In genomic region chr2:109539519-109539918, GRCm38 (mm10) we compare ENCODE assay signal across 23 mouse cellular contexts.
DNase-seq lines count a peak whose midpoint lies in the region; ATAC-seq and TF ChIP-seq lines count a peak whose summit lies in the region.
"Had no signal": no experiment of that assay in that cellular context is flagged by ENCODE, and none has a peak within 500 bp of the region (broad histone marks: within the 10 kb centered on the region; RNA-seq: fewer than 3 reads in every experiment).

No protein-coding gene starts in this region.

- H3K36me3 ChIP-seq in kidney, postnatal 0 days (ENCODE audit: insufficient read depth, low read length), result no peaks in the 10 kb centered on the region
- H3K36me3 ChIP-seq in midbrain, postnatal 0 days (ENCODE audit: insufficient read depth, low read length), result no peaks in the 10 kb centered on the region
- no peaks in the 10 kb centered on the region for H3K36me3 ChIP-seq in midbrain, embryonic 15.5 days (replicated peaks)
- H3K36me3 ChIP-seq: embryonic facial prominence, embryonic 15.5 days; forebrain, embryonic 15.5 days; heart, embryonic 15.5 days; hindbrain, embryonic 13.5 days; liver, embryonic 15.5 days; midbrain, embryonic 10.5 days; neural tube, embryonic 15.5 days had no signal

- no peak overlapping the region for H3K4me3 ChIP-seq in kidney, postnatal 0 days (replicated peaks; ENCODE audit: low read depth, low read length)
- H3K4me3 ChIP-seq in midbrain, postnatal 0 days (ENCODE audit: low read depth, low read length), result no peak overlapping the region
- H3K4me3 ChIP-seq in midbrain, embryonic 15.5 days, result no peak overlapping the region
- H3K4me3 ChIP-seq: embryonic facial prominence, embryonic 15.5 days; forebrain, embryonic 15.5 days; heart, adult 2 months; heart, embryonic 15.5 days; hindbrain, embryonic 13.5 days; liver, embryonic 15.5 days; midbrain, embryonic 10.5 days; neural tube, embryonic 15.5 days had no signal

- peak; percentile 19; the same call in 1 of the 2 replicates for TF ChIP-seq CTCF in kidney, postnatal 0 days (IDR thresholded peaks at IDR 0.05; ENCODE audit: low read depth)
- peak; percentile 11; the same call in 1 of the 2 replicates for TF ChIP-seq CTCF in midbrain, postnatal 0 days (IDR thresholded peaks at IDR 0.05)

- H3K9me3 ChIP-seq in kidney, postnatal 0 days (replicated peaks; ENCODE audit: low read length), result no peaks in the 10 kb centered on the region
- no peaks in the 10 kb centered on the region for H3K9me3 ChIP-seq in midbrain, postnatal 0 days (ENCODE audit: low read length)
- no peaks in the 10 kb centered on the region for H3K9me3 ChIP-seq in midbrain, embryonic 15.5 days
- H3K9me3 ChIP-seq: embryonic facial prominence, embryonic 15.5 days; forebrain, embryonic 15.5 days; heart, embryonic 15.5 days; hindbrain, embryonic 13.5 days; liver, embryonic 15.5 days; midbrain, embryonic 10.5 days; neural tube, embryonic 15.5 days had no signal

- DNase-seq in kidney, postnatal 0 days (ENCODE audit: low spot score), result no peak
- DNase-seq in kidney, adult 11 months, result no peak
- DNase-seq in midbrain, postnatal 0 days (ENCODE audit: low spot score), result no peak
- peak; percentile 30 for DNase-seq in forelimb bud, embryonic 11.5 days (ENCODE audit: low read depth, low spot score)
- DNase-seq in right cerebral cortex, postnatal 4 days, result no peak
- DNase-seq in testis, postnatal 14 days (ENCODE audit: low spot score), result no peak
- DNase-seq: adrenal gland, postnatal 25 days; cerebellum, adult 9-11 months; gastrocnemius, postnatal 25 days; heart, adult 2 months; heart, postnatal 36 days; kidney, adult 2 months; kidney, postnatal 10 days had no signal

- WGBS in kidney, postnatal 0 days, result 79% methylated on average over 1 of the region's 1 CpGs
- WGBS in midbrain, postnatal 0 days, result 81% methylated on average over 1 of the region's 1 CpGs
- WGBS in midbrain, embryonic 15.5 days, result 70% methylated on average over 1 of the region's 1 CpGs

- no peaks in the 10 kb centered on the region for H3K27me3 ChIP-seq in kidney, postnatal 0 days (ENCODE audit: insufficient read depth, low read length)
- H3K27me3 ChIP-seq in midbrain, postnatal 0 days (ENCODE audit: insufficient read depth, low read length), result no peaks in the 10 kb centered on the region
- H3K27me3 ChIP-seq in midbrain, embryonic 15.5 days (replicated peaks), result no peaks in the 10 kb centered on the region
- H3K27me3 ChIP-seq: embryonic facial prominence, embryonic 15.5 days; forebrain, embryonic 15.5 days; heart, embryonic 15.5 days; hindbrain, embryonic 13.5 days; liver, embryonic 15.5 days; neural tube, embryonic 15.5 days had no signal

- H3K4me1 ChIP-seq in kidney, postnatal 0 days (replicated peaks; ENCODE audit: insufficient read depth, low read length), result no peaks in the 10 kb centered on the region
- no peaks in the 10 kb centered on the region for H3K4me1 ChIP-seq in midbrain, postnatal 0 days (ENCODE audit: insufficient read depth, low read length)
- no peaks in the 10 kb centered on the region for H3K4me1 ChIP-seq in midbrain, embryonic 15.5 days
- H3K4me1 ChIP-seq: embryonic facial prominence, embryonic 15.5 days; forebrain, embryonic 15.5 days; heart, embryonic 15.5 days; hindbrain, embryonic 13.5 days; liver, embryonic 15.5 days; midbrain, embryonic 10.5 days; neural tube, embryonic 15.5 days had no signal

- no peak overlapping the region for H3K4me2 ChIP-seq in kidney, postnatal 0 days (ENCODE audit: low read length)
- no peak overlapping the region for H3K4me2 ChIP-seq in midbrain, postnatal 0 days (ENCODE audit: low read depth, low read length, poor library complexity, severe bottlenecking)
- H3K4me2 ChIP-seq in midbrain, embryonic 15.5 days, result no peak overlapping the region
- H3K4me2 ChIP-seq: embryonic facial prominence, embryonic 15.5 days; forebrain, embryonic 15.5 days; heart, embryonic 15.5 days; hindbrain, embryonic 13.5 days; liver, embryonic 15.5 days; neural tube, embryonic 15.5 days had no signal

- H3K9ac ChIP-seq in kidney, postnatal 0 days (ENCODE audit: low read depth, low read length), result no peak overlapping the region
- no peak overlapping the region for H3K9ac ChIP-seq in midbrain, postnatal 0 days (replicated peaks; ENCODE audit: low read length, poor library complexity, severe bottlenecking)
- H3K9ac ChIP-seq in midbrain, embryonic 15.5 days, result no peak overlapping the region
- H3K9ac ChIP-seq: embryonic facial prominence, embryonic 15.5 days; forebrain, embryonic 15.5 days; heart, embryonic 15.5 days; hindbrain, embryonic 13.5 days; liver, embryonic 15.5 days; neural tube, embryonic 15.5 days had no signal

- no peak for ATAC-seq in kidney, postnatal 0 days (replicated peaks; ENCODE audit: low FRiP score, low read depth)
- ATAC-seq in midbrain, postnatal 0 days (ENCODE audit: low FRiP score), result no peak
- no peak for ATAC-seq in midbrain, embryonic 15.5 days (replicated peaks)
- ATAC-seq: forebrain, embryonic 15.5 days; inflammation-experienced regulatory T-cells, adult 6 months had no signal

- no peak overlapping the region for H3K27ac ChIP-seq in kidney, postnatal 0 days
- no peak overlapping the region for H3K27ac ChIP-seq in midbrain, postnatal 0 days (ENCODE audit: low read depth, low read length)
- H3K27ac ChIP-seq in midbrain, embryonic 15.5 days, result no peak overlapping the region
- H3K27ac ChIP-seq: embryonic facial prominence, embryonic 15.5 days; forebrain, embryonic 15.5 days; heart, adult 2 months; heart, embryonic 15.5 days; hindbrain, embryonic 13.5 days; liver, embryonic 15.5 days; macrophage; midbrain, embryonic 10.5 days; neural tube, embryonic 15.5 days had no signal
